Mouse (Mus musculus): ENCODE data around the gene Zmym1. TPM values are rescaled to one million over a fixed set of nuclear protein-coding genes. Genes with fewer than 3 reads are reported as not detected.

Zmym1 gene
- 1.6 and 2.7 TPM in 2 replicates for polyA plus RNA-seq (2012; rRNA removed; ENCODE audit: low replicate concordance)

GRCm38 (mm10) chr4:127060585-127061290 lies at the start of gene Zmym1:
TSS of gene Zmym1 (minus strand) at chr4:127061152.

DNA sequence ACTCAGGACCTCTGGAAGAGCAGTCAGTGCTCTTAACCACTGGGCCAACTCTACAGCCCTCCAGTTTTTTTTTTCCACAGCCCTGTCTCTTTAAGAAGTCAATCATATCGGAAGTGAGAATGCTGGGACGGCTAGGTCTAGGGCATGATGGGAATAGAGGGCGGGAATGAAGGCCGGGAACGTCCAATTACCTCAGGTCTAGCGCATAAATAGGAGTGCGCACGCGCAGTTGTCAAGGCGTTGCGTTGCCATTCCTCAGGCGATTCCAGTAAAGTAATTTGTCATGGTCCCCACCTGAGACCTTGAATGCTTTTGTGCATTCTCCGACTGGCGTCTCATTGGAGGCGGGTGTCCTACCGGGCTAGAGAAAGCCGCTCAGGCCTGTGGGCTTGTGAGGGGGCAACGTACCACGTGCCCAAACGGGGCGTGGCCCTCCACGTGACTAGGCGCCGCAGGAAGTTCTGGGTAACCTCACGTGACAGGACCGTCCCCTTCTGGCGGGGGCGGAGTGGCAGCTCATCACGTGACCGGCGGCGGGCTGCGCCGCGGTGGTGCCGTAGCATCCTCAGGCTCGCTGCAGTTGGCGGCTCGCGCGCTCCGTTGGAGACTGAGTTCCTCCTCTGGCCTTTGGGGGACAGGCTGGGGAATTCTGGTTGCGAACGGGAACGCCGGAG lies 16.1 kb upstream of the Zmym1 start, which contains the start of gene Zmym6:
Zmym6 (plus strand) TSS at position 509 of the 674 bp plus-strand sequence.

GRCm38 (mm10) chr4:127021151-127021945 lies 39.6 kb downstream of the Zmym1 start, which contains the start of gene Sfpq:
TSS of gene Sfpq (plus strand) at chr4:127021324.

Other genes starting within 250 kb of the Zmym1 start
- gene Zmym4, start 93.0 kb downstream of the Zmym1 start, polyA plus RNA-seq (2012; rRNA removed; ENCODE audit: low replicate concordance), result 5.5 and 11.6 TPM in 2 replicates
- 20.3 and 42.7 TPM in 2 replicates for gene Sfpq, start 39.8 kb downstream of the Zmym1 start, polyA plus RNA-seq (2012; rRNA removed; ENCODE audit: low replicate concordance)
- 8.0 and 10.2 TPM in 2 replicates for gene Zmym6, start 16.2 kb upstream of the Zmym1 start, polyA plus RNA-seq (2012; rRNA removed; ENCODE audit: low replicate concordance)
- gene Tmem35b, start 62.5 kb upstream of the Zmym1 start, polyA plus RNA-seq (2012; rRNA removed; ENCODE audit: low replicate concordance), result 17.8 and 22.6 TPM in 2 replicates
- gene Dlgap3, start 108.1 kb upstream of the Zmym1 start, polyA plus RNA-seq (2012; rRNA removed; ENCODE audit: low replicate concordance), result 0.11 and 0.35 TPM in 2 replicates
- gene Smim12, start 182.6 kb upstream of the Zmym1 start, polyA plus RNA-seq (2012; rRNA removed; ENCODE audit: low replicate concordance), result 33.6 and 33.7 TPM in 2 replicates

Data from subcutaneous adipose tissue, adult 2 months (tissue).